Mouse (Mus musculus) liver, embryonic 12.5 days (tissue): Measurements from ENCODE around the gene Tmem184b. TPM values are rescaled to one million over a fixed set of nuclear protein-coding genes. Genes with fewer than 3 reads are reported as not detected.

Experiments
- ATAC-seq: fragments of 200-750 bp; cut with Nextera tagmentation; 2 replicates; pipeline ENCODE4 v1.8.0; 2017; ENCODE audit warnings: moderate number of reproducible peaks, mild to moderate bottlenecking, moderate library complexity
- H3K27ac ChIP-seq: fragments of 300-500 bp; sonication (generic); 2 replicates; pipeline ENCODE4 v1.5.1; 2016; ENCODE audit warnings: mild to moderate bottlenecking
- H3K27me3 ChIP-seq: fragments of 300-500 bp; sonication (generic); replicated peaks from 2 replicates; pipeline ENCODE4 v1.6.1; 2016; ENCODE audit warnings: mild to moderate bottlenecking, moderate library complexity
- H3K36me3 ChIP-seq: fragments of 300-500 bp; sonication (generic); 2 replicates; pipeline ENCODE4 v1.6.1; 2016; ENCODE audit warnings: mild to moderate bottlenecking, moderate library complexity
- H3K4me1 ChIP-seq: fragments of 300-500 bp; sonication (generic); 2 replicates; pipeline ENCODE4 v1.6.1; 2016
- H3K4me2 ChIP-seq: fragments of 300-500 bp; sonication (generic); 2 replicates; pipeline ENCODE4 v1.6.1; 2016; ENCODE audit warnings: mild to moderate bottlenecking, moderate library complexity
- H3K4me3 ChIP-seq: fragments of 300-500 bp; sonication (generic); 2 replicates; pipeline ENCODE4 v1.5.1; 2016; ENCODE audit warnings: mild to moderate bottlenecking, moderate library complexity
- H3K9ac ChIP-seq: fragments of 300-500 bp; sonication (generic); 2 replicates; pipeline ENCODE4 v1.6.1; 2016; ENCODE audit warnings: mild to moderate bottlenecking, moderate library complexity
- H3K9me3 ChIP-seq: fragments of 300-500 bp; sonication (generic); replicated peaks from 2 replicates; pipeline ENCODE4 v1.6.1; 2016; ENCODE audit warnings: mild to moderate bottlenecking, moderate library complexity
- WGBS: fragments of 180-500 bp; shearing (Covaris S2); methylation state at CpG from one replicate; pipeline ENCODE4 v1.1.7; 2016; ENCODE audit not compliant: insufficient replicate concordance; 5-methylcytosine and 5-hydroxymethylcytosine counted together
- polyA plus RNA-seq: library from polyadenylated mRNA; unstranded; fragments of >200 nt; fragmentation: Nextera tagmentation; extraction: Ambion mirVana; gene quantifications from 2 replicates; pipeline ENCODE4 v1.2.1, GENCODE M21; 2016

Gene Tmem184b
- polyA plus RNA-seq, 1 experiment from 2014 or later: 16.4 TPM

DNA sequence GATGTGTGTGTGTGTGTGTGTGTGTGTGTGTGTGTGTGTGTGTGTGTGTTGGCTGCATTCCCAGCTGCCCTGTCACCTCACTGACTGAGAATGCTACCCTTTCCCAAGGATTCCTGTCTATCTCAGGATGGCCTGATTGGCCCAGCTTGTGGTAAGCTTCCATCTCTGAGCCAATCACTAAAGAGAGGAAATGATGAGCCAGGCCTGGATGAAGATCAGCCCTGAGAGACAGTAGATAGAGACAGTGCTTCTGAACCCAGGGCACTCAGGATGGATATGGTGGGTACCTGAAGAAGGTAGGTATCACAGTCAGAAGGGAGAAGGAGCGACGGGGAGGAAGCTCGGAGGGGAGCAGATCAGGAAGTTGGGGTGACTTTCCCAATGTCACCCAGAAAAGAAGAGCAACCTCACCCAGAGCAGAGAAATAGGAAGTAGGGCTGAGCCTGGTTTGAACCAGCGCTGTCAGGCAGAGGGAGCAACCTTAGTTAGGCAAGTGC, 5.8 kb upstream of the Tmem184b start:
- Histone ChIP-seq H3K4me2 (no peak overlapping the region), H3K9ac (no peak overlapping the region), H3K4me3 (no peak overlapping the region), H3K9me3 (no peaks in the 10 kb centered on the region), H3K27me3 (peaks cover 13% of the 10 kb centered on the region; the same call in 1 of the 2 replicates), H3K36me3 (no peaks in the 10 kb centered on the region), H3K27ac (peak overlapping the region; percentile 40; the same call in 1 of the 2 replicates), H3K4me1 (peaks cover 13% of the 10 kb centered on the region)
- 39% methylated on average over 4 of the region's 4 CpGs for WGBS
- ATAC-seq: no peak

DNA sequence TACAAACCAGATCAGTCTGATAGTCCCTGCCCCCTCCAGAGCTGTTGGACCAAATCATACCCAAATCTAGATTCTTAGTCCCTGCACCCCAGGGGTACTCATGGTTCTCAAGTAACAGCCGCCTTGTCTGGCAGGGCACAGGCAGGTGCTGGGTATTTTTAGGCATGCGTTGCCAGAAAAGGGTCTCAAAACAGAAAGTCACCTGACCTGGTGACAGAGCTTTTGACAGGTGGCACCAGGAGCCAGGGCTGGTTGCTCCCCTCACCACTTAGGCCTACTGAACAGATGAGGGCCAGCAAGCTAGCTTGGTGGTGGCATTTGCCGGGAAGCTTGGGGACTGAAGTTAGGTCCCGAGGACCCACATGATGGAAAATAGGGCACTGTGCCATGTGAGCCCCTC, 3.2 kb upstream of the Tmem184b start:
- Histone ChIP-seq H3K4me2 (no peak overlapping the region), H3K9ac (no peak overlapping the region), H3K9me3 (no peaks in the 10 kb centered on the region), H3K36me3 (no peaks in the 10 kb centered on the region), H3K4me3 (no peak overlapping the region), H3K27ac (no peak overlapping the region), H3K27me3 (peaks cover 16% of the 10 kb centered on the region; the same call in 1 of the 2 replicates), H3K4me1 (peaks cover 27% of the 10 kb centered on the region)
- ATAC-seq: no peak
- 75% methylated on average over 4 of the region's 4 CpGs for WGBS

DNA sequence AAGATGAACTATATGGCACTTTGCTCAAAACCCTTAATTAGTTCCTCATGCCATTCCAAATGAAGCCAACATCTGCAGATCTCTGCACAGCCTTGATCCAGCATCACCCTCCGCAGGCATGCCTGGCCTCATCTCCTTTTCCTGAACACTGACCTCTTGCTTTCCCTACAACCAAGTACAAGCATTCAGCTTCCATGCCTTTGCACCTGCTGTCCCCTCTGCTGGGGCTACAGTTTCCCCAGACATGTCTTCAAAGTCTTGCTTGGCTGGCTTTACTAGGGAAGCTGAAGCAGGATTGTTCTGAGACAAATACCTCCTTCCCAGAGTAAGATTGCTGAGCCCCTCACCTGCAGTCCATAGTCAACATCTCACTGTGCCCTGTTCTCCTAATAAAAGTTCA, 908 bp upstream of the Tmem184b start:
- 34% methylated on average over 1 of the region's 1 CpGs for WGBS

DNA sequence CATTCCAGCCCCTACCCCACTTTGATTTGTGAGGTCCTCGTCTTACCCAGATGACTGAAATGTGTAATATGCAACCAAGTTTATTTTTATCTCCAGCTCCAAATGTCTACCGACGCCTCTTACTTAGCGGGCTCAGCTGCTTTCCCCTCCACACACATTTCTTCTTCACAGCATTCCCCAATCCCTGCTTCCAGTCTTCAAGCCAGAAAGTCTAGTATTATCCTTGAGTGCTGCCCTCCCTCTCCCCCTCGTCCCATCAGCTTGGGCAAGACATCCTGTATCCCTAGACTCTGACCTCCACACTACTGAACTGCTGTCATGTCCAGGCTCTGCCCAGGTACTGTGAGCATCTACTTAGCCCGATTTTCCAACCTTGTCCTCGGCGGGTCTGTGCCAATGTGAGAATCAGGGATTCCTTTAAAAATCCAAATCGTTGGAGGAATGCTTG, 418 bp upstream of the Tmem184b start:
- Histone ChIP-seq H3K4me2 (peak overlapping the region; percentile 98), H3K4me1 (peaks cover 44% of the 10 kb centered on the region), H3K36me3 (no peaks in the 10 kb centered on the region), H3K9ac (peak overlapping the region; percentile 80), H3K4me3 (peak overlapping the region; percentile 78), H3K27me3 (peaks cover 16% of the 10 kb centered on the region; the same call in 1 of the 2 replicates), H3K27ac (no peak overlapping the region), H3K9me3 (no peaks in the 10 kb centered on the region)
- 14% methylated on average over 9 of the region's 9 CpGs for WGBS
- ATAC-seq: no peak

More for the DNA sequence above, 908 bp upstream of the Tmem184b start:
- Histone ChIP-seq H3K4me1 (peaks cover 47% of the 10 kb centered on the region), H3K9ac (no peak overlapping the region), H3K27ac (no peak overlapping the region), H3K4me2 (peak overlapping the region; percentile 98; the same call in 1 of the 2 replicates), H3K9me3 (no peaks in the 10 kb centered on the region), H3K27me3 (peaks cover 16% of the 10 kb centered on the region; the same call in 1 of the 2 replicates), H3K4me3 (no peak overlapping the region), H3K36me3 (no peaks in the 10 kb centered on the region)
- ATAC-seq: no peak

DNA sequence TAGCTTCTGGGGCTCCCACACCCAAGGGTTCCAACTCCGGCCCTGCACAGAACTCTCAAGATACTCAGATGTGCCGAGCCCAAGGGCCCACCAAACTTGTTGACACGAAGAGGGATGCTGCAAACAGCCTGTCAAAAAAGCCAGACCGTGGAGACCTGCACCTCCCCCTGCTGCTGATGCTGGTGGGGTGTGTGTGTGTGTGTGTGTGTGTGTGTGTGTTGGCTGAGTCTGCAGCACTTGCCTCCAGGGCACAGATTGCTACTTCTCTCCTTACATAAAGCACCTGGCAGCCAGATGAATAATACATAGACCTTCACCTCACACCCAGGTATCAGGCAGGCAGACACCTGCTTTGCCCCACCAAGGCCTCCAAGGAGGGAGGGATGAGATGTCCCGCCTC, 1.2 kb downstream of the Tmem184b start:
- H3K4me3 ChIP-seq: peak overlapping the region; percentile 78
- 33% methylated on average over 5 of the region's 5 CpGs for WGBS
- H3K9me3 ChIP-seq: no peaks in the 10 kb centered on the region
- H3K27ac ChIP-seq: no peak overlapping the region
- no peaks in the 10 kb centered on the region for H3K36me3 ChIP-seq
- H3K4me1 ChIP-seq: peaks cover 43% of the 10 kb centered on the region
- H3K27me3 ChIP-seq: 0 out of 2 replicates have a peak, but pooled peaks cover 16% of the 10 kb centered on the region
- H3K4me2 ChIP-seq: peak overlapping the region; percentile 98
- no peak for ATAC-seq
- H3K9ac ChIP-seq: peak overlapping the region; percentile 80

DNA sequence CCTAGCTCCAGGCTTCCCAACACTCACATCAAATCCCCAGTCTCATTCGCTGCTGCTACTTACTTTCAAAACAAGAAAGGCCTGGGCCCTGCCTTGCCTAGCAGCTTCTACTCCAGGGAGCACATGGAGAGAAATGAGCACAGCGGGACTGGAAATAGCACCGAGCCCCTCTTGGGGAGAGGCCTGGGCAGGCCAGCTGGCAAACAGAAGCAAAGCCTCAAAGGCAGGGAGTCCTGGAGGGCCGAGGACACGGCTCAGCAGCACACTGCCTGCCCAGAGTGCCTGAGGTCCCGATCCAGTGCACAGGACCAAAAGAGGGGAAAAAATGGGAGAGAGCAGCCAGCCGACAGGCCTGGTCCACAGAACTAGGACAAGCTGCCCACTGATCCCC, 2.4 kb downstream of the Tmem184b start:
- 0 out of 2 replicates have a peak overlapping the region, but pooled peaks have one; percentile 20 for H3K9ac ChIP-seq
- H3K27ac ChIP-seq: no peak overlapping the region
- H3K27me3 ChIP-seq: 0 out of 2 replicates have a peak, but pooled peaks cover 16% of the 10 kb centered on the region
- H3K4me3 ChIP-seq: no peak overlapping the region
- no peaks in the 10 kb centered on the region for H3K9me3 ChIP-seq
- no peaks in the 10 kb centered on the region for H3K36me3 ChIP-seq
- no peak overlapping the region for H3K4me2 ChIP-seq
- no peak for ATAC-seq
- 68% methylated on average over 7 of the region's 7 CpGs for WGBS
- peaks cover 48% of the 10 kb centered on the region for H3K4me1 ChIP-seq

DNA sequence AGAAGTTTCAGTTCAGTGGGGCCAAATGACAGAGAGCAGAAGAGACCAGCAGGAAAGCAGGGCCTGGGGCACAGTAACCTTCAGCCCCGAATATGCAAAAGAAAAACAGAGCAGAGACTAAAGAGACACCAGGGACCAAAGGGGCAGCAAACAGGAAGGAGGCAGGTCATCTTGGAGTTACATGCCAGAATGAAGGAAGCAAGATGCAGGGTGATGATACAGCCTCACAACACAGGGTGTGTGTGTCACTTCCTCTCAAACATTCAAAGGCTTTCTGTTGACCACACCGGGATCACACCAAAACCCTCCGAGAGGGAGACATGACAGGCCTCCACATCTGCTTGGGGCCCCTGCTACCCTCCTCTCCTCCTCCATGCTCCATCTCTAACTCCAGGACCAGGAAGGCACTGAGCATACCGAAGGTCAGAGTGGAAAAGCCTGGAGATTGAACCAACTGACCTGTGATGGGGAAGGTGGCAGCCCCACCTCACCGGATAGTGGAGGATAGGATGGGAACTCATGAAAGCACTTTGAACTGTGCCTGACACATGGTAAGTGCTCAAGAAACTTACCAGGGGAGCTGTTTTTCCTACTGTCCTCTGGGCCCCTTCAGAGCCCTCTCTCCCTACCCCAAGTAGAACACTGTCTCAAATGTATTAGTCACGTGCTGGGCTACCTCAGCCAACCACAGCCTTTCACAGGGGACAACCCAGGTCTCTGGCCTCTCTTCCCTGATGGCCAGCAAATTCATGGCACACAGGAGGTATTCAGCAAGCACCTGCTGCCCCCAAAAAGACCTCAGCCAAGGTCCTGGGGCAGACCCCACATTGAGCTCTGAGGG, 3.0 kb downstream of the Tmem184b start:
- 32% methylated on average over 6 of the region's 6 CpGs for WGBS
- Histone ChIP-seq H3K4me2 (no peak overlapping the region), H3K36me3 (no peaks in the 10 kb centered on the region), H3K9ac (0 out of 2 replicates have a peak overlapping the region, but pooled peaks have one; percentile 20), H3K9me3 (no peaks in the 10 kb centered on the region), H3K4me3 (no peak overlapping the region), H3K27ac (no peak overlapping the region), H3K27me3 (0 out of 2 replicates have a peak, but pooled peaks cover 14% of the 10 kb centered on the region), H3K4me1 (peaks cover 52% of the 10 kb centered on the region)
- ATAC-seq: no peak

DNA sequence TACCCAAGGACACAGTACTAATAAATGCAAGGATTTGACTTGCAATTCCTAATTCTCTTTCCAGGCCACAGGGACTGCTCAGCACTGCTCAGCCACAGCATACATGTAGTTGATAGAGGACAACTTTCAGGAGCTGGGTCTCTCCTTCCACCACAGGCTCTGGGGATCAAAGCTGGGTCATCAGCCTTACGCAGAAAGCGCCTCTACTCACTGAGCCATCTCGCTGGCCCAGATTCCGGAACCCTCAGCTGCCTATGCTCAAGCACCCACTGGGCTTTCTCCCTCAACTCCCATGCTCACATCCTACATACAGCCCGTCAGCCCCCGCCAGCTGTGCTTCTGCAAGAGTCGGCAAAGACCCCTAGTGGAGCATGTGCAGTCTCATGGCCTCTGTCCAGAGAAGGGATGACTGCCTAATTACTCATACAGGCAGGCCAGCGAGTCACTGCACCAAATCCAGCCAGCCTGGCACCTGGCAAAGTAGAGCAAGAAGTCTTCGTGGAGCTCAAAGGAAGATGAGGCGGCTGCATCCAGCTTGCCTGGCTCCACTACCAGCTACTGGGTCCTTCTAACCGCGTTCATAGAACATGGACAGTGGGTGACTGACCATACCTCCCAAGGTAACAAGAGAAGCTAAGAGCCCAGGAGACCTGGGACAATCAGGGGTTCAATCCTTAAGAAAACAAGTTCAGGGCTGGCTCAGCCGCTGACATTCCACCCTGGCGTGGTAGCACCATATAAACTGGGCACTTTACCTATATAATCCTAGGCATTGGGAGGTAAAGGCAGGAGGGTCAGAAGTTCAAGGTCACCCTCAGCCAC, 3.9 kb downstream of the Tmem184b start:
- ATAC-seq: no peak
- Histone ChIP-seq H3K36me3 (no peaks in the 10 kb centered on the region), H3K4me3 (no peak overlapping the region), H3K4me1 (peaks cover 62% of the 10 kb centered on the region), H3K9me3 (no peaks in the 10 kb centered on the region), H3K9ac (no peak overlapping the region), H3K27ac (no peak overlapping the region), H3K4me2 (no peak overlapping the region), H3K27me3 (0 out of 2 replicates have a peak, but pooled peaks cover 6% of the 10 kb centered on the region)
- WGBS: 72% methylated on average over 14 of the region's 14 CpGs

DNA sequence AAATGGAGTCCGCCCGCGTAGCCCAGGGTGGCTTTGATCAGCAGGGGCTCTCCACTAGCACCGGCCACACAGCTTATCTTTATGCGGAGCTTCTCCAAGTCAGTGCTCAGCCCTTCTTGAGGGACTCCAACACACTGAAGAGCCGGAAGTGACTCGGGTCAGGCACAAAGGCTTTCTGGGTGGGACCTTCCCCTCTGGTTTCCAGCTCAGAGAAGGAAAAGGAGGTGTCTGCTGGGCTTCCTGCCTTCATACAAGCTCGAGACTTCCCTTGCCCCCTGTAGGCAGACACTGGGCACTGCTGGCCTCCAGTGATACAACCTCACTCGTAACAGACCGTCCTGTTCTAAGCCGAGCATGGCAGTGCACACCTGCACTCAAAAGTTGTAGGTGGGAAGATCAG, 6.6 kb downstream of the Tmem184b start:
- Histone ChIP-seq H3K9me3 (no peaks in the 10 kb centered on the region), H3K4me3 (peak overlapping the region; percentile 13), H3K4me2 (peak overlapping the region; percentile 41), H3K27ac (peak overlapping the region; percentile 28; the same call in 1 of the 2 replicates), H3K9ac (no peak overlapping the region), H3K36me3 (no peaks in the 10 kb centered on the region), H3K4me1 (peaks cover 67% of the 10 kb centered on the region), H3K27me3 (no peaks in the 10 kb centered on the region)
- WGBS: 23% methylated on average over 11 of the region's 11 CpGs
- 0 out of 2 replicates have a peak, but pooled peaks have one; percentile 33 for ATAC-seq

DNA sequence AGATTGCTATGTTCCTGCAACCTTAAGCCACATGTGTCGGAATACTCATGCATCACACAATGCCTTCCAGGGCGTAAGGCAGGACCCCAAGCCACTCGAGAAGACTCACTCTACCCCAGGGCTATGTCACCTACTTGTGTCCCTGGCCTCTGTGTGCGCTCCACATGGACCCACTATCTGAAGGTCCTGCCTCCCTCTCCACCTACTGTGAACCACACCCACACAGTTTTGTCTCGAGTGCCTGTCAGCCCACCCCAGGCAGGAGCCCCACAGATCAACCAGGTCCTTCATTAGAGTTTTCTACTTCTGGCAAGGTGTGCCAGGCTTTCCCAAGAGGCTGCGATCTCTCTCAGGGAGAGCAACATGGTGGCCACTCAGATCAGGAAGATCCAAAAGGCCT, 8.1 kb downstream of the Tmem184b start:
- ATAC-seq: no peak
- Histone ChIP-seq H3K36me3 (no peaks in the 10 kb centered on the region), H3K9ac (no peak overlapping the region; the same call in 1 of the 2 replicates), H3K9me3 (no peaks in the 10 kb centered on the region), H3K4me2 (no peak overlapping the region), H3K27ac (no peak overlapping the region), H3K4me1 (peaks cover 71% of the 10 kb centered on the region), H3K4me3 (no peak overlapping the region), H3K27me3 (no peaks in the 10 kb centered on the region)
- 55% methylated on average over 6 of the region's 6 CpGs for WGBS

DNA sequence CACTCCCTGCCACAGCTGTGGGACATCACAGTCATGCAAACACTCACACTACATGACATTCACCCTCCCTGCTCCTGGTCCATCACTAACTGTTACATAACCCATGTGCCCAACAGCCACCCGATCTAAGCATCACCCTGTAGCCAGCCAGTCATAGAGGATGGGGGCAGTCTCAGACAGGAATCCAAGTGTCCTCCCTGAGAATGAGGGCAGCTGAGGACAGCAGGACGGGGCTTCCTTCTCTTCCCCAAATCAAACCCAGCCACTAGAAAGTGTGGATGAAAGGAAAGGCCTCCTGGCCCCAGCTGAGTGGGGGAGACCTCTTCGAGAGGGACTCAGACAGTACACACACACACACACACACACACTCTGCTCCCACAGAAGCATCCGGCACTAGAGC, 8.5 kb downstream of the Tmem184b start:
- no peak overlapping the region for H3K27ac ChIP-seq
- peaks cover 70% of the 10 kb centered on the region for H3K4me1 ChIP-seq
- no peak overlapping the region for H3K4me2 ChIP-seq
- no peaks in the 10 kb centered on the region for H3K36me3 ChIP-seq
- no peaks in the 10 kb centered on the region for H3K27me3 ChIP-seq
- 62% methylated on average over 4 of the region's 4 CpGs for WGBS
- no peak overlapping the region for H3K4me3 ChIP-seq
- no peak for ATAC-seq
- H3K9me3 ChIP-seq: no peaks in the 10 kb centered on the region
- no peak overlapping the region for H3K9ac ChIP-seq
